Mouse (Mus musculus): ENCODE data around the gene Rundc1. TPM values are rescaled to one million over a fixed set of nuclear protein-coding genes. Genes with fewer than 3 reads are reported as not detected.

Rundc1 gene
- polyA plus RNA-seq, 1 experiment from 2014 or later = 13.9 TPM

GRCm38 (mm10) chr11:101480912-101481311, 56.0 kb downstream of the Rundc1 start:
- Histone ChIP-seq H3K4me1 (replicated peaks) (peaks cover 29% of the 10 kb centered on the region), H3K9ac (no peak overlapping the region), H3K9me3 (replicated peaks) (no peaks in the 10 kb centered on the region), H3K36me3 (no peaks in the 10 kb centered on the region), H3K27ac (peak overlapping the region; percentile 61), H3K4me3 (no peak overlapping the region), H3K4me2 (no peak overlapping the region; the same call in 1 of the 2 replicates), H3K27me3 (no peaks in the 10 kb centered on the region)
- peak; percentile 42; the same call in 1 of the 2 replicates for ATAC-seq (replicated peaks; ENCODE audit: insufficient number of reproducible peaks, insufficient read depth, low FRiP score, low read depth)
- WGBS = 5% methylated on average over 6 of the region's 6 CpGs

- Histone ChIP-seq H3K4me2 (no peak overlapping the region), H3K4me3 (no peak overlapping the region), H3K36me3 (0 out of 2 replicates have a peak, but pooled peaks cover under 1% of the 10 kb centered on the region), H3K4me1 (replicated peaks) (peaks cover 33% of the 10 kb centered on the region), H3K9me3 (replicated peaks) (no peaks in the 10 kb centered on the region), H3K27me3 (no peaks in the 10 kb centered on the region), H3K27ac (no peak overlapping the region), H3K9ac (no peak overlapping the region)
- WGBS = 48% methylated on average over 3 of the region's 3 CpGs
- no peak for ATAC-seq (replicated peaks; ENCODE audit: insufficient number of reproducible peaks, insufficient read depth, low FRiP score, low read depth)
Measured at GRCm38 (mm10) chr11:101483804-101484203, 58.9 kb downstream of the Rundc1 start.

GRCm38 (mm10) chr11:101484245-101484644, 59.4 kb downstream of the Rundc1 start:
- H3K36me3 ChIP-seq = 0 out of 2 replicates have a peak, but pooled peaks cover 5% of the 10 kb centered on the region
- no peaks in the 10 kb centered on the region for H3K27me3 ChIP-seq
- H3K9ac ChIP-seq = no peak overlapping the region
- H3K4me3 ChIP-seq = no peak overlapping the region
- H3K4me1 ChIP-seq (replicated peaks) = peaks cover 28% of the 10 kb centered on the region
- no peak for ATAC-seq (replicated peaks; ENCODE audit: insufficient number of reproducible peaks, insufficient read depth, low FRiP score, low read depth)
- WGBS = 74% methylated on average over 6 of the region's 6 CpGs
- no peak overlapping the region for H3K27ac ChIP-seq
- H3K9me3 ChIP-seq (replicated peaks) = no peaks in the 10 kb centered on the region
- H3K4me2 ChIP-seq = no peak overlapping the region

- 56% methylated on average over 7 of the region's 7 CpGs for WGBS
Measured at GRCm38 (mm10) chr11:101484814-101485213, 59.9 kb downstream of the Rundc1 start.

More at GRCm38 (mm10) chr11:101484814-101485213, 59.9 kb downstream of the Rundc1 start:
- H3K4me2 ChIP-seq = no peak overlapping the region
- no peaks in the 10 kb centered on the region for H3K9me3 ChIP-seq (replicated peaks)
- H3K27ac ChIP-seq = no peak overlapping the region
- no peaks in the 10 kb centered on the region for H3K27me3 ChIP-seq
- peaks cover 25% of the 10 kb centered on the region for H3K4me1 ChIP-seq (replicated peaks)
- no peak overlapping the region for H3K4me3 ChIP-seq
- no peak for ATAC-seq (replicated peaks; ENCODE audit: insufficient number of reproducible peaks, insufficient read depth, low FRiP score, low read depth)
- 0 out of 2 replicates have a peak, but pooled peaks cover 7% of the 10 kb centered on the region for H3K36me3 ChIP-seq
- H3K9ac ChIP-seq = no peak overlapping the region

Small RNAs within 50 kb of the gene (microRNA-seq; reads per million reads assigned to microRNA genes)
- 0.63 reads per million for gene Mir6929

Other genes with a start within 250 kb of the Rundc1 start
- 0.28 and 0.38 TPM in 2 replicates for gene Ccr10, start 249.6 kb upstream of the Rundc1 start, polyA plus RNA-seq (2015; fragmentation: Nextera tagmentation; extraction: Ambion mirVana)
- 13.3 and 15.0 TPM in 2 replicates for gene Ezh1, start 198.6 kb upstream of the Rundc1 start, polyA plus RNA-seq (2015; fragmentation: Nextera tagmentation; extraction: Ambion mirVana)
- gene Ramp2, start 179.1 kb upstream of the Rundc1 start, polyA plus RNA-seq (2015; fragmentation: Nextera tagmentation; extraction: Ambion mirVana) = 196 and 210 TPM in 2 replicates
- 89.1 and 106 TPM in 2 replicates for gene Vps25, start 171.4 kb upstream of the Rundc1 start, polyA plus RNA-seq (2015; fragmentation: Nextera tagmentation; extraction: Ambion mirVana)
- 4.1 and 7.2 TPM in 2 replicates for gene Wnk4, start 164.5 kb upstream of the Rundc1 start, polyA plus RNA-seq (2015; fragmentation: Nextera tagmentation; extraction: Ambion mirVana)
- 0.61 and 0.68 TPM in 2 replicates for gene Cntd1, start 146.1 kb upstream of the Rundc1 start, polyA plus RNA-seq (2015; fragmentation: Nextera tagmentation; extraction: Ambion mirVana)
- gene Coa3, start 146.0 kb upstream of the Rundc1 start, polyA plus RNA-seq (2015; fragmentation: Nextera tagmentation; extraction: Ambion mirVana) = 151 and 169 TPM in 2 replicates
- gene Becn1, start 122.8 kb upstream of the Rundc1 start, polyA plus RNA-seq (2015; fragmentation: Nextera tagmentation; extraction: Ambion mirVana) = 114 and 145 TPM in 2 replicates
- 89.2 and 109 TPM in 2 replicates for gene Psme3, start 108.9 kb upstream of the Rundc1 start, polyA plus RNA-seq (2015; fragmentation: Nextera tagmentation; extraction: Ambion mirVana)
- gene Aoc2, start 100.0 kb upstream of the Rundc1 start, polyA plus RNA-seq (2015; fragmentation: Nextera tagmentation; extraction: Ambion mirVana) = 0.43 and 0.95 TPM in 2 replicates
- gene Aoc3, start 94.5 kb upstream of the Rundc1 start, polyA plus RNA-seq (2015; fragmentation: Nextera tagmentation; extraction: Ambion mirVana) = 1.9 and 2.7 TPM in 2 replicates
- not detected in 2 replicates for gene G6pc, start 57.5 kb upstream of the Rundc1 start, polyA plus RNA-seq (2015; fragmentation: Nextera tagmentation; extraction: Ambion mirVana)
- gene Aarsd1, start 7.5 kb upstream of the Rundc1 start, polyA plus RNA-seq (2015; fragmentation: Nextera tagmentation; extraction: Ambion mirVana) = 36.9 and 42.7 TPM in 2 replicates
- gene Gm27029, start 289 bp upstream of the Rundc1 start, polyA plus RNA-seq (2015; fragmentation: Nextera tagmentation; extraction: Ambion mirVana) = 12.1 and 15.9 TPM in 2 replicates
- 66.5 and 81.5 TPM in 2 replicates for gene Ptges3l, start 248 bp downstream of the Rundc1 start, polyA plus RNA-seq (2015; fragmentation: Nextera tagmentation; extraction: Ambion mirVana)
- 174 and 211 TPM in 2 replicates for gene Rpl27, start 17.2 kb downstream of the Rundc1 start, polyA plus RNA-seq (2015; fragmentation: Nextera tagmentation; extraction: Ambion mirVana)
- 18.0 and 25.9 TPM in 2 replicates for gene Ifi35, start 23.3 kb downstream of the Rundc1 start, polyA plus RNA-seq (2015; fragmentation: Nextera tagmentation; extraction: Ambion mirVana)
- gene Rnd2, start 39.9 kb downstream of the Rundc1 start, polyA plus RNA-seq (2015; fragmentation: Nextera tagmentation; extraction: Ambion mirVana) = 9.1 and 10.1 TPM in 2 replicates
- 30.2 and 38.6 TPM in 2 replicates for gene Vat1, start 41.1 kb downstream of the Rundc1 start, polyA plus RNA-seq (2015; fragmentation: Nextera tagmentation; extraction: Ambion mirVana)
- 6.6 TPM in 2 replicates for gene Brca1, start 126.9 kb downstream of the Rundc1 start, polyA plus RNA-seq (2015; fragmentation: Nextera tagmentation; extraction: Ambion mirVana)
- gene Nbr1, start 127.1 kb downstream of the Rundc1 start, polyA plus RNA-seq (2015; fragmentation: Nextera tagmentation; extraction: Ambion mirVana) = 58.5 and 60.6 TPM in 2 replicates
- 4.8 and 6.8 TPM in 2 replicates for gene Tmem106a, start 157.2 kb downstream of the Rundc1 start, polyA plus RNA-seq (2015; fragmentation: Nextera tagmentation; extraction: Ambion mirVana)
- not detected in 2 replicates for gene Gm11634, start 174.2 kb downstream of the Rundc1 start, polyA plus RNA-seq (2015; fragmentation: Nextera tagmentation; extraction: Ambion mirVana)
- 45.6 and 46.4 TPM in 2 replicates for gene Rdm1, start 202.1 kb downstream of the Rundc1 start, polyA plus RNA-seq (2015; fragmentation: Nextera tagmentation; extraction: Ambion mirVana)
- 6.1 and 7.2 TPM in 2 replicates for gene Arl4d, start 240.5 kb downstream of the Rundc1 start, polyA plus RNA-seq (2015; fragmentation: Nextera tagmentation; extraction: Ambion mirVana)